Mouse (Mus musculus): ENCODE measurements around the gene Rpl35.

Gene Rpl35

DNA sequence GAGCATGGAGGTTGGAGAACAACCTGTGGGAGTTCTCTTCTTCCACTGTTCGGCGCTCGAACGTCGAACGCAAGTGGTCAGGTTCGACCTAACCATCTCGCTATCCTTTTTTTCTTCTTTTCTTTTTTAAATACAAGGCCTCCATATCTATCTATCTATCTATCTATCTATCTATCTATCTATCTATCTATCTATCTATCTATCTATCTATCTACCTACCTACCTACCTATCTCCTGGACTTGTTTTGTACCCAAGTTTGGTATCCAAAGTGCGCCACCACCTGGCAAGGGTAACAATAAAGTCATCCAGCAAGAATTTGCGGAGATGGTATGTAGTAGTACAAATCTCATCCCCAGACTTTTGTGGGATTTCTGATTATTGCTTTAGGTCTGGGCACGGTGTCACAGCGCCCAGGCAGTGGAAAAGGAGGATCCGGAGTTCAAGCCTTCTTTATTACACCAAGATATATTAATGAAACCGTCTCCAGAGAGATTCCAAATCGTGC, at the start of gene Rpl35:
Rpl35 (minus strand) TSS at position 51 of the 506 bp plus-strand sequence.
- in situ Hi-C loops (cut with MboI; ENCODE audit: unreplicated experiment in 2 of 2) = loop anchor here in 1 of 2 experiments (25.0 kb wide), 1 partner anchor 1643 kb away; the partner anchor contains the start of gene Pdcl

DNA sequence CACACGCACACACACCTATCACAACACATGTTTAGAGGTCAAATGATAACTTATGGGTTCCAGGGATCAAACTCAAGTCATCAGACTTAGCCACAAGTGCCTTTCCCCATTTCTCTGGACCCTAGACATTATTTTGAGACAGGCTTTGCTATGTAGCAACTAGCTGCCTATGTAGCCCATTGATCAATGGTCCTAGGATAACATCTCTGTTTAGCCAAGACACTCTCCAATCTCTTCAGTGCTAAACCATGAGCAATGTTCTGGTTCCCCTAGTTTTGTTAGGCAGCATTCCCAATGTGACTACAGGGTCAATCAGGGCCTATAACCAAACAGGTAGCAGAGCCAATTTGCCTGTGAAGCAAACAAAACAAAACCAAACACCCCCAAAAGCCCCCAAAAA, 43.1 kb upstream of the Rpl35 start:
- in situ Hi-C loops (cut with MboI; ENCODE audit: unreplicated experiment in 2 of 2) = no loop called here

GRCm38 (mm10) chr2:39040215-39040614, 34.8 kb upstream of the Rpl35 start:
- in situ Hi-C loops (cut with MboI; ENCODE audit: unreplicated experiment in 2 of 2) = no loop called here

GRCm38 (mm10) chr2:39031611-39032010, 26.2 kb upstream of the Rpl35 start:
- in situ Hi-C loops (cut with MboI; ENCODE audit: unreplicated experiment in 2 of 2) = no loop called here

- in situ Hi-C loops (cut with MboI; ENCODE audit: unreplicated experiment in 2 of 2) = loop anchor here in 1 of 2 experiments (25.0 kb wide), 1 partner anchor 1658 kb away; the partner anchor contains the start of gene Pdcl
These were observed 14.6 kb upstream of the Rpl35 start for GRCm38 (mm10) chr2:39020004-39020403.

- in situ Hi-C loops (cut with MboI; ENCODE audit: unreplicated experiment in 2 of 2) = loop anchor here (5.0 to 25.0 kb wide), 2 partner anchors 46 to 1654 kb away; partner anchors contain the start of gene Pdcl (in 1 of the 2)
These were observed 11.2 kb upstream of the Rpl35 start for GRCm38 (mm10) chr2:39016581-39016980.

DNA sequence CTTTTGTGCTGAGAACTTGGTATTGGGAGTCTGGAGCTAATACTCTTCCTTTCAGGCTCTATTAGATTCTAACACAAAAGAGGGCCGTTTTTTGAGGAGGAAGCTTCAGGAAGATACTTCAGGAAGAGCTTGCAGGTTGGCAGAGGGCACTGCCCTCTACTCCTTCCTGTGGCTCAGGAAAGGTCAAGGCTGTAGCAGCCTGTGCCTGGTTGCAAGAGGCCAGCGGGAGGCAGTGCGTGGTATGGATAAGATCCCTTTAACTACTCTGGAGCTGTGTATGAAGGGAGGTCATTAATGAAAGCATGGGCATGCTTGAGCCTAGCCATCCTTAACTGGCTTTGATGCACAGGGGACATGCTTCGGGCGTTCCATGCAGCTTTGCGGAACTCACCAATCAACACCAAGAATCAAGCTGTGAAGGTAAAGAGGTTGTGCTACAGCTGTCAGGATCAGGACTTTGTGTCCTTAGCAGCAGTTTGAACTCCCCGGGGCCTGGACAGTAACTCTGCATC, 7.4 kb upstream of the Rpl35 start:
- in situ Hi-C loops (cut with MboI; ENCODE audit: unreplicated experiment in 2 of 2) = loop anchor here (5.0 to 25.0 kb wide), 3 partner anchors 174 to 1651 kb away; partner anchors contain the start of gene Pdcl (in 1 of the 2)

DNA sequence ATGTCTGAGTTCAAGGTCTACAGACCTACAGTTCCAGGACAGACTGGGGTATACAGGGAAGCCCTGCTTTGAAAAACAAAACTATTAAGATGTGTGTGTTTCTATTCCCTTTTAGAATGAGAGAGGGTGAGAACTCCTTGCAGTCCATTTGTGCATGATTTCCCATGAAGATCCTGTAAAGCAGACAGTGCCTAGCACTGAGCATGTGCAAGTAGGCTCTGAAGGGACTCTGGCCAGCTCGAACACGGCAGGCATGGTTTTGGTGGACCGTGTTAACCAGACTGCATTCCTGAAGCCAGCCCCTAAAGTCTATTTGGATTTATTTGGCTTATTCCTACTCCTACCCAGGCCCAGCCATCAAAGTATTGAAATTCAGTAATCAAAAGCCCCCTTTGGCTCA, 6.5 kb upstream of the Rpl35 start:
- in situ Hi-C loops (cut with MboI; ENCODE audit: unreplicated experiment in 2 of 2) = loop anchor here (5.0 to 25.0 kb wide), 3 partner anchors 175 to 1650 kb away; partner anchors contain the start of gene Pdcl (in 1 of the 2)

DNA sequence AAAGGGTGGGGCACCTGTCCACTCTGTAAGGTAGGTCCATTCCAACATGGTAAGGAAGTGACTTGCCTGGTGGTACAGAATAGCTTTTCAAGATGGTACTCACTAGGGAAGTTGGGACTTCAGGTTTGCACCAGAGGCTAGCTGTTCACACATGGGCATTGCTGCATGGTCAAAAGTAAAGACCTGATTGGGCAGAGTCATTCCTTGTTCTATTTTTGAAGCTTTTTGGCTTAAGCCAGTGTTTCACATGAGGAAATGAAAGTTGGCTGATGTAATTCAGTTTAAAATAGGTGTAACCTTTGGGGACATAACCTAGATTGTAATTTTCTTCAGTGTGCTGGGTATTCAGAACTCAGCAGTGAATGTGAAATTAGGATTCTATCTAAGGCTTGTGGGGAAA, 5.8 kb upstream of the Rpl35 start:
- in situ Hi-C loops (cut with MboI; ENCODE audit: unreplicated experiment in 2 of 2) = loop anchor here (5.0 to 25.0 kb wide), 3 partner anchors 176 to 1649 kb away; partner anchors contain the start of gene Pdcl (in 1 of the 2)

DNA sequence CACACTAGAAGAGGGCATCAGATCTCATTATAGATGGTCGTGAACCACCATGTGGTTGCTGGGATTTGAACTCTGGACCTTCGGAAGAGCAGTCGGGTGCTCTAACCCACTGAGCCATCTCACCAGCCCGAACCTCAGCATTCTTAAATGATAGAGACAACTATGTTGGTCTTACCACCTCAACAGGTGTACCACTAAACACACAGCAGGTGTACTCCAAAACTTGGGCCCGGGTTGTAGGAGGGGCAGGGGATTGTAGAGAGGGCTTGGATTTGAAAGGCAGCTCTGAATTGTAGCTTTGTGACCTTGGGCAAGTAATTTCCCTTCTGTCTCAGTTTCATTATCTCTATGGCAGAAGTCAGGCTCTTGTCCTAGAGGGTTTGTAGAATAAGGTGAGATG, 4.7 kb upstream of the Rpl35 start:
- in situ Hi-C loops (cut with MboI; ENCODE audit: unreplicated experiment in 2 of 2) = loop anchor here (5.0 to 25.0 kb wide), 3 partner anchors 177 to 1648 kb away; partner anchors contain the start of gene Pdcl (in 1 of the 2)

GRCm38 (mm10) chr2:39008954-39009365, 3.5 kb upstream of the Rpl35 start:
- in situ Hi-C loops (cut with MboI; ENCODE audit: unreplicated experiment in 2 of 2) = loop anchor here in 1 of 2 experiments (25.0 kb wide), 1 partner anchor 1647 kb away; the partner anchor contains the start of gene Pdcl

DNA sequence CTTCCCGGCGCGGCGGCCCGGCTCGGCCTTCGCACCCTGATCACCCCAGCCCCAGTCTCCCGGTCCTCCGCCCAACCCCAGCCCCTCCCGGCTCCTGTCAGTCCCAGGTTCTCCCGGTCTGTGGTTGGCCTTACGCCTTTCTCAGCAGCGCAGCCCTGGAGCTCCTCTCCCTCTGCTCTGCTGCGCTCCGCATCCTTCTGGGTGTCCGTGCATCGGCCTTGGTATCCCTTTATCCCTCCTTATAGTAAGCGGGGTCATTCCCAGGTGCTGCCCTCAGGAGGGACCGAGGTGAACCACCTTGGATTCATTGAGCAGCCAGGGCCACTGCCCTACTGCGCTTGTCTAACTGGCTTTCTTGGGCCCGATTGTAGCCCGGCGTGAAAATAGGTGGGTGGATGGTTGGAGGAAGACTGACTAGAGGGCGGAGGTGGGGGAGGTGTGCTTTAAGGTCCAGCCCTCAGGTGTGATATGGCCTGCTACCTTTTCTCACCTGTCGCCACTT, 3.0 kb upstream of the Rpl35 start:
- in situ Hi-C loops (cut with MboI; ENCODE audit: unreplicated experiment in 2 of 2) = loop anchor here in 1 of 2 experiments (25.0 kb wide), 1 partner anchor 1646 kb away; the partner anchor contains the start of gene Pdcl

DNA sequence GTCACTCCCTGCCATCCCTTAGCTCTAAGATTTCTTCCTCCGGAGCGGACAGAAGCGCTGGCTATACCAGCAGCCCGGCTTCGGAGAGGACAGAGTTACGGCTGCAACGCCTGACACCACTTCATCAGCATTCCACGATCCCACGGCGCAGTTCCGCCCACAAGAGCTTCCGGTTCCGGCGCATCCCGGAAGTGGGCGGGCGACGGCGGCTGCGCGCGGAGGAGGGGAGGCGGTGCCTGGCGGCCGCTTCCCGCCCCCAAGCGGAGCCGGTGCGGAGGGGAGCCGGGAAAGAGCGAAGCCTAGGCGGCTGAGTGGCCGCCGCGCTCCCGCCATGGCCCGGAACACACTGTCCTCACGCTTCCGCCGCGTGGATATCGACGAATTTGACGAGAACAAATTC, 2.4 kb upstream of the Rpl35 start:
- in situ Hi-C loops (cut with MboI; ENCODE audit: unreplicated experiment in 2 of 2) = loop anchor here in 1 of 2 experiments (25.0 kb wide), 1 partner anchor 1646 kb away; the partner anchor contains the start of gene Pdcl

GRCm38 (mm10) chr2:39006149-39006730, 816 bp upstream of the Rpl35 start:
- in situ Hi-C loops (cut with MboI; ENCODE audit: unreplicated experiment in 2 of 2) = loop anchor here in 1 of 2 experiments (25.0 kb wide), 1 partner anchor 1644 kb away; the partner anchor contains the start of gene Pdcl

GRCm38 (mm10) chr2:39004880-39005435, 466 bp downstream of the Rpl35 start, which contains the start of gene Arpc5l:
Gene Arpc5l, plus strand, starts transcription at chr2:39005348.
- in situ Hi-C loops (cut with MboI; ENCODE audit: unreplicated experiment in 2 of 2) = loop anchor here in 1 of 2 experiments (25.0 kb wide), 1 partner anchor 1643 kb away; the partner anchor contains the start of gene Pdcl

DNA sequence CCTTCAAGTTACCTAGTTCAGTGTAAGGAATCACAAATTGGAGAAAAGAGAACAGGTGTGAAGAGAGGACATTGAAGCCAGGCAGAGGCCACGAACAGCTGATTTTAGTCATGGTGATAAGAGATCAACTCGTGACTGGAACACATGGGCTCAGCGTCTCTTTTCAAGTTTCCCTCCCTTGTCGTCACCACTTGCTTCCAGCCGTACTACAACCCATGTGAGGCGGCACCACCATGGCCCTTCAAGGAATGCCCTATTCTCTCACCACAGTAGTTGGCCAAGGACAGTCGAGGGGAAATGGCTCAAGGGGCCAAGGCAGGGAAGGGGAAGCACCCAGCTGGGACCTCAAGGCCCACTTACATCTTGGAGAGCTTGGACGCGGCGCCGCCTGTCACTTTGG, 1.1 kb downstream of the Rpl35 start:
- in situ Hi-C loops (cut with MboI; ENCODE audit: unreplicated experiment in 2 of 2) = loop anchor here in 1 of 2 experiments (25.0 kb wide), 1 partner anchor 1642 kb away; the partner anchor contains the start of gene Pdcl

DNA sequence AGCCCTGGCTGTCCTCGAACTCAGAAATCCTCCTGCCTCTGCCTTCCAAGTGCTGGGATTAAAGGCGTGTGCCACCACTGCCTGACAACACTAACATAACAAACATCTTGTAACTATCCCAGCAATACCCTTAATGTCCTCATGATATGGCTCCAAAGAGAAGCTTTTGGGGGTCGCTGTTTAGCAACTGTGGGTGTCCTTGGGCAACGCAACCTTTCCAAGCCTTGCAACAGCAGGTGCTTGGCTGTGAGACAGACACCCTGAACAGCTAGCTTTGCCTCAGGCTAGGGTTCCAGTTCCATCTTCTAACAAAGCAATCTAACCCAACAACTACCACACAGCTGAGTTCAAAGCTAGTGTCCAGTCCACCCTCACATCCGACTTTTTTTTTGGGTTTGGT, 1.9 kb downstream of the Rpl35 start:
- in situ Hi-C loops (cut with MboI; ENCODE audit: unreplicated experiment in 2 of 2) = loop anchor here in 1 of 2 experiments (25.0 kb wide), 1 partner anchor 1641 kb away; the partner anchor contains the start of gene Pdcl

- in situ Hi-C loops (cut with MboI; ENCODE audit: unreplicated experiment in 2 of 2) = loop anchor here in 1 of 2 experiments (25.0 kb wide), 1 partner anchor 1641 kb away; the partner anchor contains the start of gene Pdcl
These were observed 2.3 kb downstream of the Rpl35 start for GRCm38 (mm10) chr2:39003106-39003505.

- in situ Hi-C loops (cut with MboI; ENCODE audit: unreplicated experiment in 2 of 2) = loop anchor here in 1 of 2 experiments (25.0 kb wide), 1 partner anchor 1640 kb away; the partner anchor contains the start of gene Pdcl
These were observed 3.6 kb downstream of the Rpl35 start for GRCm38 (mm10) chr2:39001866-39002265.

DNA sequence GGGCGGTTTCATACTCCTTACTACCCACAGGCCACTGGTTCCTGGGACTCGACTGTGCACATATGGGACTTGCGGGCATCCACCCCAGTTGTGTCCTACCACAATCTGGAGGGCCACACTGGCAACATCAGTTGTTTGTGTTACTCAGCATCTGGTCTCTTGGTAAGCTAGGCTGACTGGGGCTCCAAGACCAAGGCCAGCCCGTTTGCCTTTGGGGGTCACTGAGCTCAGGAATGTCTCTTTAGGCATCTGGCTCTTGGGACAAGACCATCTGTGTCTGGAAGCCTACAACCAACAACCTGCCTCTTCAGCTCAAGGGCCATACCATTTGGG, 4.9 kb downstream of the Rpl35 start:
- in situ Hi-C loops (cut with MboI; ENCODE audit: unreplicated experiment in 2 of 2) = loop anchor here in 1 of 2 experiments (25.0 kb wide), 1 partner anchor 1638 kb away; the partner anchor contains the start of gene Pdcl

All from v-Abl transformed pro-B cells (cell line).